In the genomic region with DNA sequence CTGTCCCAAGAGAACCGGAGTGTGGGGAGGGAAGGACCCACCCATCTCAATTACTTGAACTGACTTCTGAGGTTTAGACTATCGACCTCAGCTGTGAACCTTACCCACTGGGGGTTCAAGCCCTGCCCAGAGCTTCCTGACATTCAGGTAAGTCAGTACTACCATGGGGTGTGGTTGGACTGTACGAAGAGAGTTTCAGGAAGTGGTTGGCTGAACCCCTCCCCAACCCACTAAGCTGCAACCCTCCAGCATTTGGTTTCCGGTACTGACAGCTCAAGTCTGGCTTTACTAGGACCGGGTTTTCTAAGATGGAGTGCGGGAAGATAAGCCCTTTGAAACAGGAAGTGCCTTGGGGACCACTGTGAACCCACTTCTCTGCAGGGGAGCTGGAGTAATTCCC, we compare ENCODE assay signal across 9 mouse cellular contexts. TPM values are rescaled to one million over a fixed set of nuclear protein-coding genes. Genes with fewer than 3 reads are reported as not detected.
DNase-seq lines count a peak whose midpoint lies in the region; ATAC-seq and TF ChIP-seq lines count a peak whose summit lies in the region.
"Had no signal": no experiment of that assay in that cellular context is flagged by ENCODE, and none has a peak within 500 bp of the region (broad histone marks: within the 10 kb centered on the region; RNA-seq: fewer than 3 reads in every experiment).

No protein-coding gene starts in this region.

- no peak overlapping the region for H3K4me3 ChIP-seq in spleen, adult 2 months (ENCODE audit: extremely low read depth, insufficient read depth, insufficient read length)
- no peak overlapping the region for H3K4me3 ChIP-seq in cerebellum, adult 2 months (replicated peaks; ENCODE audit: insufficient read depth, low read depth, low read length)
- no peak overlapping the region for H3K4me3 ChIP-seq in heart, embryonic 12.5 days
- H3K4me3 ChIP-seq: forebrain, embryonic 15.5 days; left cerebral cortex, adult 2 months had no signal

- TF ChIP-seq CTCF in spleen, adult 2 months (IDR thresholded peaks at IDR 0.05; ENCODE audit: extremely low read depth, insufficient read depth, insufficient read length, insufficient replicate concordance) = no peak
- TF ChIP-seq CTCF in cerebellum, adult 2 months (IDR thresholded peaks at IDR 0.05; ENCODE audit: borderline replicate concordance, insufficient read depth, low read depth, low read length) = no peak

- no peaks in the 10 kb centered on the region for H3K36me3 ChIP-seq in spleen, adult 2 months (ENCODE audit: control insufficient read depth, insufficient read depth, low read length)
- H3K36me3 ChIP-seq in heart, embryonic 12.5 days = no peaks in the 10 kb centered on the region
- H3K36me3 ChIP-seq: forebrain, embryonic 15.5 days had no signal

- no peaks in the 10 kb centered on the region for H3K27me3 ChIP-seq in spleen, adult 2 months (ENCODE audit: control insufficient read depth, insufficient read depth, low read length)
- H3K27me3 ChIP-seq in cerebellum, adult 2 months (ENCODE audit: control insufficient read depth, insufficient read depth, low read length) = no peaks in the 10 kb centered on the region
- H3K27me3 ChIP-seq in heart, embryonic 12.5 days (replicated peaks) = peaks cover 53% of the 10 kb centered on the region

- 5% methylated on average over 6 of the region's 6 CpGs for WGBS in spleen, adult 2 months
- 81% methylated on average over 6 of the region's 6 CpGs for WGBS in cerebellum, adult 2 months
- 50% methylated on average over 6 of the region's 6 CpGs for WGBS in heart, embryonic 12.5 days

- no peak overlapping the region for H3K9ac ChIP-seq in heart, embryonic 12.5 days
- H3K9ac ChIP-seq: forebrain, embryonic 15.5 days had no signal

- ATAC-seq in CD4-positive, CD25-positive, alpha-beta regulatory T cell, adult 4 months = peak; percentile 98
- ATAC-seq in heart, embryonic 12.5 days (ENCODE audit: insufficient number of reproducible peaks, low FRiP score) = no peak
- ATAC-seq: forebrain, embryonic 15.5 days had no signal

- peaks cover 14% of the 10 kb centered on the region; the same call in 1 of the 2 replicates for H3K4me1 ChIP-seq in spleen, adult 2 months (ENCODE audit: control insufficient read depth, insufficient read depth, insufficient read length)
- peaks cover 14% of the 10 kb centered on the region for H3K4me1 ChIP-seq in cerebellum, adult 2 months (ENCODE audit: control insufficient read depth, insufficient read depth, low read length)
- peaks cover 11% of the 10 kb centered on the region for H3K4me1 ChIP-seq in heart, embryonic 12.5 days (replicated peaks)

- DNase-seq in ES-CJ7 (ENCODE audit: low read depth, low spot score) (peak; percentile 68), liver (peak; percentile 24)
- peak; percentile 63 for DNase-seq in spleen, adult 2 months (ENCODE audit: low read depth in 1 of 2, low spot score in 2 of 2)
- no peak for DNase-seq in cerebellum, adult 2 months
- no peak for DNase-seq in right cerebral cortex, adult 2 months (ENCODE audit: low spot score in 2 of 2)

- H3K27ac ChIP-seq in spleen, adult 2 months (ENCODE audit: insufficient read depth, low read length) = peak overlapping the region; percentile 79
- H3K27ac ChIP-seq in cerebellum, adult 2 months (ENCODE audit: insufficient read depth, low read length) = no peak overlapping the region
- no peak overlapping the region for H3K27ac ChIP-seq in heart, embryonic 12.5 days (ENCODE audit: poor library complexity, severe bottlenecking)
- H3K27ac ChIP-seq: forebrain, embryonic 15.5 days; left cerebral cortex, adult 2 months had no signal

- TF ChIP-seq POLR2A in spleen, adult 2 months (IDR thresholded peaks at IDR 0.05; ENCODE audit: low read depth, low read length) = peak; percentile 6; the same call in 1 of the 2 replicates
- no peak for TF ChIP-seq POLR2A in cerebellum, adult 2 months (IDR thresholded peaks at IDR 0.05; ENCODE audit: borderline replicate concordance, insufficient read depth, low read length)

- H3K9me3 ChIP-seq in heart, embryonic 12.5 days (replicated peaks) = no peaks in the 10 kb centered on the region
- H3K9me3 ChIP-seq: forebrain, embryonic 15.5 days had no signal

- no peak overlapping the region for H3K4me2 ChIP-seq in heart, embryonic 12.5 days
- H3K4me2 ChIP-seq: forebrain, embryonic 15.5 days had no signal

RNA-seq across cellular contexts. Expression of a gene that starts 4.0 kb away (rescaled TPM):
- polyA plus RNA-seq in CD4-positive, CD25-positive, alpha-beta regulatory T cell, adult 4 months (2017; shearing (Covaris generic)) = 1 to 10 TPM; 2.8 to 4.0 TPM
- polyA plus RNA-seq in spleen, adult 2 months (2012; rRNA removed) = 15.5 and 19.1 TPM in 2 replicates
- polyA plus RNA-seq in cerebellum, adult 2 months (2012; rRNA removed) = 3.2 and 3.5 TPM in 2 replicates
- 0.34 and 0.49 TPM in 2 replicates for polyA plus RNA-seq in heart, embryonic 12.5 days (2016; fragmentation: Nextera tagmentation; extraction: Ambion mirVana)

RNA-seq across cellular contexts. Expression of a gene that starts 5.3 kb away (rescaled TPM):
- polyA plus RNA-seq in CD4-positive, CD25-positive, alpha-beta regulatory T cell, adult 4 months (2017; shearing (Covaris generic)) = under 1 TPM in 1 of 2 experiments, not detected in 1; 0.40 TPM
- polyA plus RNA-seq in spleen, adult 2 months (2012; rRNA removed) = 1.3 and 1.7 TPM in 2 replicates
- 22.3 and 23.8 TPM in 2 replicates for polyA plus RNA-seq in cerebellum, adult 2 months (2012; rRNA removed)
- 1.4 and 1.6 TPM in 2 replicates for polyA plus RNA-seq in heart, embryonic 12.5 days (2016; fragmentation: Nextera tagmentation; extraction: Ambion mirVana)

RNA-seq across cellular contexts. Expression of a gene that starts 23.7 kb away (rescaled TPM):
- under 1 TPM; 0.27 to 0.76 TPM for polyA plus RNA-seq in CD4-positive, CD25-positive, alpha-beta regulatory T cell, adult 4 months (2017; shearing (Covaris generic))
- polyA plus RNA-seq in spleen, adult 2 months (2012; rRNA removed) = 60.0 and 70.9 TPM in 2 replicates
- polyA plus RNA-seq in cerebellum, adult 2 months (2012; rRNA removed) = 4.0 and 6.2 TPM in 2 replicates
- 6.1 and 7.7 TPM in 2 replicates for polyA plus RNA-seq in heart, embryonic 12.5 days (2016; fragmentation: Nextera tagmentation; extraction: Ambion mirVana)

RNA-seq across cellular contexts. Expression of a gene that starts 47.7 kb away (rescaled TPM):
- polyA plus RNA-seq in CD4-positive, CD25-positive, alpha-beta regulatory T cell, adult 4 months (2017; shearing (Covaris generic)) = 10 to 100 TPM; 16.2 to 23.0 TPM
- 87.2 and 96.1 TPM in 2 replicates for polyA plus RNA-seq in spleen, adult 2 months (2012; rRNA removed)
- polyA plus RNA-seq in cerebellum, adult 2 months (2012; rRNA removed) = 20.7 and 21.5 TPM in 2 replicates
- 26.8 and 27.9 TPM in 2 replicates for polyA plus RNA-seq in heart, embryonic 12.5 days (2016; fragmentation: Nextera tagmentation; extraction: Ambion mirVana)

RNA-seq across cellular contexts. Expression of a gene that starts 48.1 kb away (rescaled TPM):
- polyA plus RNA-seq in CD4-positive, CD25-positive, alpha-beta regulatory T cell, adult 4 months (2017; shearing (Covaris generic)) = 100 to 1,000 TPM; 103 to 218 TPM
- 12.8 and 13.2 TPM in 2 replicates for polyA plus RNA-seq in spleen, adult 2 months (2012; rRNA removed)
- 57.8 and 59.5 TPM in 2 replicates for polyA plus RNA-seq in cerebellum, adult 2 months (2012; rRNA removed)
- 105 and 106 TPM in 2 replicates for polyA plus RNA-seq in heart, embryonic 12.5 days (2016; fragmentation: Nextera tagmentation; extraction: Ambion mirVana)

Comparison
In these comparisons a context has a peak if more than half of its experiments do, and no peak if none do; other contexts are left out.
1. DNase-seq: peak in ES-CJ7 (single experiment), liver (single experiment) and spleen, adult 2 months (2 of 2); none in cerebellum, adult 2 months (0 of 2) and right cerebral cortex, adult 2 months (0 of 2).